Mouse (Mus musculus): ENCODE results near the gene Prdm8.

The Prdm8 gene

DNA sequence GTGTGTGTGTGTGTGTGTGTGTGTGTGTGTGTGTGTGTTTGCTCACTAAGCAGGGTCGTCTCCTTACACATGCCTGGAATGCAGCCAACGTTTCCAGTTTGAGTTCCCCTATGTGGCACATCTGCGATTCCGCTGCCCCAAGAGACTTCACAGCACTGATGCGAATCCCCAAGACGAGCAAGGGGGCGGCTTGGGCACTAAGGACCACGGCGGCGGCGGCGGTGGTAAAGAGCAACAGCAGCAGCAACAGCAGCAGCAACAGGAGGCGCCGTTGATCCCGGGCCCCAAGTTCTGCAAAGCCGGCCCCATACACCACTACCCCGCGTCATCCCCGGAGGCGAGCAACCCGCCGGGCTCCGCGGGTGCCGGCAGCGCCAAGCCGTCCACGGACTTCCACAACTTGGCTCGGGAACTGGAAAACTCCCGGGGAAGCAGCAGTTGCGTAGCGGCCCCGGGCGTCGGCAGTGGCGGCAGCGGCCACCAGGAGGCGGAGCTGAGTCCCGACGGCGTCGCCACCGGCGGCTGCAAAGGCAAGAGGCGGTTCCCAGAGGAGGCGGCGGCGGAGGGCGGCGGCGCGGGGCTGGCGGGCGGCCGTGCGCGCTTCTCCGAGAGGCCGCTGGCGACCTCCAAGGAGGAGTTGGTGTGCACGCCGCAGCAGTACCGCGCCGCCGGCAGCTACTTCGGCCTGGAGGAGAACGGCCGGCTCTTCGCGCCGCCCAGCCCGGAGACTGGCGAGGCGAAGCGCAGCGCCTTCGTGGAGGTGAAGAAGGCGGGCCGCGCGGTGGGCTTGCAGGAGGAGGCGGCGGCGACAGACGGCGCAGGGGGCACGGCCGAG, 18.2 kb downstream of the Prdm8 start:
- no peak for DNase-seq (ENCODE audit: low read depth, low spot score)

DNA sequence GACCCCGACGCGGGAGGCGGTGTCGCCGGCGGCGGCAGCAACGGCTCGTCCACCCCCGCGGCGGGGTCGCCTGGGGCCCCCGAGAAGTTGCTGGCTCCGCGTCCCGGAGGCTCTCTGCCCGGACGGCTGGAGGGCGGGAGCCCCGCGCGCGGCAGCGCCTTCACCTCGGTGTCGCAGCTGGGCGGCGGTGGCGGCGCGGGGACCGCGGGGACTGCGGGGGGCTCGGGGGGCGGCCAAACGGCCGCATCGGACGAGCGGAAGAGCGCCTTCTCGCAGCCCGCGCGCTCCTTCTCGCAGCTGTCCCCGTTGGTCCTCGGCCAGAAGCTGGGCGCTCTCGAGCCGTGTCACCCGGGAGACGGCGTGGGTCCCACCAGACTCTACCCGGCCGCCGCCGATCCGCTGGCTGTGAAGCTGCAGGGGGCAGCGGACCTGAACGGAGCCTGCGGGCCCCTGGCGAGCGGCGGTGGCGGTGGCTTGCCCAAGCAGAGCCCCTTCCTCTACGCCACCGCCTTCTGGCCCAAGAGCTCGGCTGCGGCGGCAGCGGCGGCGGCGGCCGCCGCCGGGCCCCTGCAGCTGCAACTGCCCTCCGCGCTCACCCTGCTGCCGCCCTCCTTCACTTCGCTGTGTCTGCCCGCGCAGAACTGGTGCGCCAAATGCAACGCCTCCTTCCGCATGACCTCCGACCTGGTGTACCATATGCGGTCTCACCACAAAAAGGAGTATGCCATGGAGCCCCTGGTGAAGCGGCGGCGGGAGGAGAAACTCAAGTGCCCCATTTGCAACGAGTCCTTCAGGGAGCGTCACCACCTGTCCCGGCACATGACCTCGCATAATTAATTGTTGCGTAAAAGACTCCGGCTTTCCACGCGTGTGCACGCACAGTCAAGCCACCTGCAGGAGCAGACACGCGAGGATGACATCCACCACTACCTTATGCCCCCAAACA, 19.1 kb downstream of the Prdm8 start:
- no peak for DNase-seq (ENCODE audit: low read depth, low spot score)

DNA sequence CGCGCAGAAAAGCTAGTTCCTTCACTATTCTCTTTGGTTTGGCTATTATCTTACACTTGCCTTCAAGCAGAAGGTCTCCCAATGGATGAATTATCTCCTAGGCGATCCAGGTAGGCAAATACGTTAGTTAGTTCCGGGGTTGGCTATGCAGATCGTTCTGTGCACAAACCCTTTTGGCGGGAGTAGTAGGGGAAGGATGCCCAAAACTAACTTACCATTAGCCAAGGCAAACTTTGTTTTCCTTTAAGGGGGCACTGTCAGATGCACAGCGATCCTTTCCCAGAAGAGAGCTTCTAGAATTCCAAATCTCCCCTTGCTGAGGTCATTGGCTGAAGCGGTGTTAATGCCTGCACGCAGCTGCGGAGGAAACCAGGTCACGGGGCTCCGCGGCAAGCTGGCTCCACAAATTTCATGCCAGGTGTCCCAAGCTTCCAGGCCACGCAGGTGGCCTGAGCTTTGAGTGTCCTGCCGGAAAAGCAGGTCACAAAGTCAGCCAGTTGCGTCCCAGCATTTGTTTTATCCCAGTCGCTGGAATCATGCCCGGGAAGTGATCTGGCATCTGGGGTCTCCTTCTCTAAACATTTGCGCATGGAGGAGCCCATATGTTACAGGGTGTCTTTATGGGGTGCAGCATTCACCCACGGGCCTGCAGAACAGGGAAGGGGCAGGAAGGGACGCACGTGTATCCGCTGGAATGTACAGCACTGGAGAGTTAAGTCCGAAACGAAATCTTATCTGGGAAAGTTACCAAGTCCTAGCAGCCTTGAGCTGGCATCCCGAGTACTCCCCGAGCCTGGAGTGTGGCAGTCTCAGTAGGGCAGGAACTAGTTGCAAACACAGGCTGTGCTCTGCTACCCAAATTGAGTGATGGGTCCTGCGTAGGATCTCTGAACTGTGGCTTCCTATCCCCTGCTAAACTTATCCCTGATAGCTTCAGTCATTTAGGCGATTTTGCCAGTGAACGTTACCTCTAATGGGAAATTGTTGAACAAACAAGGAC, 22.5 kb downstream of the Prdm8 start:
- no peak for DNase-seq (ENCODE audit: low read depth, low spot score)

DNA sequence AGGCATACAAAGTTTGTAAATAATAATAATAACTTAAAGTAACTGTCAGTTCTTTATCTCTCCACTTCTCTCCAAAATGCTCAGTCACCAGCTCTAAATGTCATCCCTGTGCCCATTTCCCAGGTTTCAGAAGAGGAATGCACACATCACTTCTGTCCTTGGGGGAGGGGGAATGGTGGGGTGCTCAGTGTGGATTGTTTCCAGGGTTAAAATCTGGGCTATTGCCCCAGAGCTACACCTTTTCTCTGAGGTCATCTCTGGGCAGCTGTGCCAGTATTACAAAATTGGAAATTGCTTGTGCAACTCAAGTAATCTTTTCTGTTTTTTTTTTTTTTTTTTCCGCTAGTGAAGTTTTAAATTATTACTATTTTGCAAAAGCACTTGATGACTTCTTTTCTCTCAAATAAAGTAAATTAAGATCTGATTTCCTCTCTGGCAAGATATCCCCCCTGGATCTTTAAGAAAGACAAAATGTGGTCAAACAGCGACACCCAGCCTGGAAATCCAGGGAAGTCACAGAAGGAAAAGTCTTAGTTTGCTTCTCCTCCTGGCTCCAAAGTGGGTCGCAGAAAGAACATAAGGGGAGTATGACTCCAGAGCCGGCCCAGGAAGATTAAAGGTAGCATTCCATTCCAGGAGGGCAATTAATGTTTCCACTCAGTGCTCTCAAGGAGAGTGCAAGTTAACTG, 25.4 kb downstream of the Prdm8 start:
- no peak for DNase-seq (ENCODE audit: low read depth, low spot score)

DNA sequence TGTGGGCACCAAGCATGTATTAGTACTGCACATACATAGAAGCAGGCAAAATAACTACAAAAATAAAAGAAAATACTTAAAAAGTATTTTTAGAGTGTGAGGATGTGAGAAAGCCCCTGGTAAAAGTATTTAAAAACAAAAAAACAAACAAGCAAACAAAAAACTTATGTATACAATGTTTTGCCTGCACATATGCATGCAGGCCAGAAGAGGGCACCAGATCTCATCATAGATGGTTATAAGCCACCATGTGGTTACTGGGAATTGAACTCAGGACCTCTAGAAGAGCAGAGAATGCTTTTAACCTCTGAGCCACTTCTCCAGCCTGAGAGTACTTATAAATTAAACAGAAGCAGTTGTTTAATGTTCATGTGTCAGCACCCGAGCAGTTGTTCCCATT, 28.0 kb downstream of the Prdm8 start:
- no peak for DNase-seq (ENCODE audit: low read depth, low spot score)

DNA sequence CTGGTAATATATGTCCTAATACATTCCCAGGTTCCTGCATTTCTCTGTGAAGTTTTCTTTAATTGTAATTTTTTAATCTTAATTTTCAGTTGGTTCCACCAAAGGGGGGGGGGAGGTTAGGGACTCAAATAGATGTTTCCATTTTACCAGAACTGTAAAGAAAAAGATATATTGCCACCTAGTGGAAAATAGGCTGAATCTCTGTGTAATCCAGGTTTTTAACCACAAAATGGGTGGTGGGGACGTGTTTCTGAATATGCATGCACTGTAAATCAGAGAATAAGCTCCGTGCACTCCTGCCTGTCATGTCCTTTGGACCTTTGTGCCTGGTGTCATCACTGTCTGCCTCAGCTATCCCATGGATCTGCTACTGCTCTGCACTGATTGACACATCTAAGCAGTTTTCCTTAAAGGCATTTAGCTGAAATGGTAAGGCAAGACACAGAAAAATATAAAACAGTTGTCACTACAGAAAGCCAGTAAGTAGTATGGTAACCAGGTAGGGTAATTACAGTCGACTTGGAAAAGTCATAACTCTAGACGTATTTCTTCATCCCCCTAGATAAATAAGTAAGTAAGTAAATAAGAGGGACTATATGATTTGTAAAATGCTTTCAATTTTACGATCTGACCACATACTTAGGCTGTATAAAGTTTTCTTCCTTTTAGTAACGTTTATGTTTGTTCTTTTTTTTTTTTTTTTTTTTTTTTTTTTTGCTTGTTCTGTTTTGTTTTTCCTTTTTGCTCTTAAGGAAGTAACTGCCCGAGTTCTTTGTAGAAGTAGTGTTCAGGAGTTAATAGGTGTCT, 31.6 kb downstream of the Prdm8 start:
- DNase-seq (ENCODE audit: low read depth, low spot score): no peak

DNA sequence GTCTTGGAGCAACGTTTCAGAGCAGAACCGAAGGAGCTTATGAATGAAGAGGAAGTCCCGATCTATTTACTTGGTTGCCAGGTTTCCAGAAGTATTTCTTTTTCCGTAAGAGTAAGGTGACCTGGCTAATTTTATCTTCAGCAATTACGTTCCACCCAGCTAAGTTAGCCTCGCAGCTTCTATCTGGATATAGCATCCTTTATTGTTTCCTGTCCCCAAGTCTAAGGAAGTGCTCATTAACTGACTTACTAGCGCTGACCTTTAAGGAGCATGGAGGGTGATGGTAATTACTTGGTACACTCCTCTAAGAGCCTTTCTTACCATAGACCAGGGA, 32.2 kb downstream of the Prdm8 start:
- DNase-seq (ENCODE audit: low read depth, low spot score): peak; percentile 32

DNA sequence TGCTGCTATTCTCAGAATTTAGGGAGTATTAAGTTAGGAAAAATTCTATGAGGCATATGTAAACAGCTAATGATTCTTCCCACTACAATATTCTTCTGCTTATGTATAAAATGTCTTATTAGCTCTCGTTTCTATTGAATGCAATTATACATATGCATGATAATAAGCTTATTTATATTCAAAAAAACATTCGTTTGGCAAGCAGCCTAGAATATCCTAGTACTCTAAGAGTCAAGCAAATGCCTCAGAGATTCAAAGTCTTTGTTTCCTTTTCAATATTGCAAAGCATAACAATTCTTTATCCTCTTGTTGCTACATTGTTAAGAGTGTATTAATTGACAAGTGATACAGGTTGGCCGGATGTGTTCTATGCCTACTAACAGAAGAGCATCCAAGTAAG, 34.6 kb downstream of the Prdm8 start:
- no peak for DNase-seq (ENCODE audit: low read depth, low spot score)

DNA sequence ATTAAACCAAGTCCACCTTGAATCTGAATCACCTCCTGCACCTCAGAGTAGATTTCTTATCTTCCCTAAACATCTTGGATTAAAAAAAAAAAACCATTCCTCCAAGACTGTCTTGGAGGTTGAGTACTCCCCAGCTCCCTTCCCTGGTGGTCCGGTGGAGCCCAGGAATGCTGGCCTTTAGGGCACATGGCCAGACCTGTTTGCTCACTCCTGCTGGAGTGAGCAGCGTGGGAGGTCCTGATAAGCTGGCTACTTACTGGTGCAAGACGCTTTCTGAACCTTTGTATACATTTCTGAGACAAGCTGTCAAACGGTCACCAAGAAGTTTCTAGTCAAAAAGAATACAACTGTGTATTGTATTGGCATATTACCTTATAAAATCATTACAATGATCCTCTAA, 36.0 kb downstream of the Prdm8 start:
- peak; percentile 35 for DNase-seq (ENCODE audit: low read depth, low spot score)

DNA sequence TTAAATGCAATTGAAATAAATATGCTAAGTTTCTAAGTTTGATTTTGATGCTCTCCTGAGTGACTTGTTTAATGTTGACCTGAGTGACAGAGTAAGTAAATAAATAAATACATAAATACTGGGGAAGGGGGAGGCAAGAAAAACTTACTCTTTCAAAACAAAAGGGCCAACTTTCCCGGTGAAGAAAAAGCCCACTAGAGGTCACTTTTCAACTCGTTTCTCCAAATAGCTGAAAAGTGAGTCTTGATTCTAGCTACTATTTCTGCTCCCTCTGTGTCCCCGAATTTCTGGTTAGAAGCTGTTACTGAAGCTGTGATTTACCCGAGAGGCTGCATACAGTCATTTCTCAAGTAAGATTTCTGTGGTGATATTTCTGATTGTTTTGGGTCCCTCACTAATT, 45.5 kb downstream of the Prdm8 start:
- DNase-seq (ENCODE audit: low read depth, low spot score): no peak

DNA sequence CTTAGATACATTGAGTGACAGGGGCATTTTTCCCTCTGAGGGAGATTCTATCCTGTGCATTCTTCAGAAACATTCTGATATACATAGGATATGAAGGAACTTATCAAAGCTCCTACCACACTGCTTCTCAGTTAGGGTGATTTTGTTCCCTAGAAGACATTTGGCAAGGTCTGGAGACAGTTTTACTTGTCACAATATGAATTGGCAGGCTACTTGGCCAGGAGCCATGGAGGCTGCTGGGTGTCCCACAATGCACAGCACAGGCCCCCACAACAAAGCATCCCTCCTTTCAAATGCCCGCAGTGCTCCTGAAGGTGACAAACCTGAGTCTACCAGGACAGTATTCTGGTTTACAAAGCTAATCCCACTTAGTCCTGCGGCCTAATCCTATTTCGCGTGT, 55.0 kb downstream of the Prdm8 start:
- DNase-seq (ENCODE audit: low read depth, low spot score): no peak

DNA sequence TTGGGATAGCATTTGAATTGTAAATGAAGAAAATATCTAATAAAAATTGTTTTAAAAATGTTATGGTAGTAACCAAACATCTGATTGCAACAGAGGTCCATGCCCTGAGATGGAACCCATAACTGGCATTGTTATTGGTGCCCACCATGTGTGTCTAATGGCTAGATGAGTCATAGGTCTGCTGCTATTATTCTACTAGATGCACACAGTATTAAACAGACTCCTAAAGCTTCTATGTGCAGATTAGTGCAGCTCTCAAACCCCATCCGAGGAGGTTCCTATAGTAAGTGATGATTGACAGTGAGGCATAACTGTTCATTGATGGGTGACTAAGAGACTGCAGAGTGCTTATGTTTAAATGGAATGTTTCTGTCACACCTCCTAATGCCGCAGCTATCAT, 59.7 kb downstream of the Prdm8 start:
- DNase-seq (ENCODE audit: low read depth, low spot score): no peak

DNA sequence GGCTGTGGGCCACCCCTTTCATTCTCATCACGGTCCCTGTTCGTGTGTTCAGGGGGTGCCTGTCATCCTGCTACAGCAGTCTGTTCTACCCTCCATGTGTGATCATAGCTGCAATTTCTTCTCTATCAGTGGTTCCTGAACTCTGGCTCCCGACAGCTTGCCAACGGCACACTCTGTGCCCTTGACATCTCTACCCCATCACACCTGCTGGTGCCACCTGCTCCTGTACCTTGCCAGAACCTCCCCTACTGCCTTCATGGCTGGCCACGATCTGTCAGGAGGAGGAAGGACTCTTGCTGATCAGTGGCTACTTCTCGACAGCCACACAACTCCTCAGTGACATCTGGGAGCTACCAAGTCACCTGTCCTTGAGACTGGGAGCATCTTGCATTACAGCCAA, 62.5 kb downstream of the Prdm8 start:
- no peak for DNase-seq (ENCODE audit: low read depth, low spot score)

DNA sequence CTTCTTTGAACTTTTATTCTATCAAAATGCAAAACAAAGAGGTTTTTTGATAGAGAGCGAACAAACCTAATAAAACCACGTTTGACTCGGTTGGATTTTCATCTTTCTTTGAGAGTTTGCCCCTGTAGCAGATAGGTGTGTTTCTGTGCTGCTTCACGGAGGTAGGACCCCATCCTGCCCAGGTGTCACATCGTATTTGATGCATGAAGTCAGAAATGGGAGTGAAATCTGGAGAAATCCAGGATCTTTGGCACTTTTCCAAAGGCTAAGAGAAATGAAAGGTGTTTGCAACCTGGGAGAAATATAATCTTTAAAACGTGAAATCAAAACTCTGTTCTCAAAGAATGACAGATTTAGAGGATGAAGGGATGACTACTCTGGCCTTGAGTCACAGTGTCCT, 71.5 kb downstream of the Prdm8 start:
- DNase-seq (ENCODE audit: low read depth, low spot score): no peak
